Mouse (Mus musculus) forebrain, postnatal 0 days (tissue): ENCODE results near the gene Srrt. TPM values are rescaled to one million over a fixed set of nuclear protein-coding genes. Genes with fewer than 3 reads are reported as not detected.

Experiments used
- ATAC-seq: fragments of 200-750 bp; cut with Nextera tagmentation; 2 replicates; pipeline ENCODE4 v1.8.0; 2017; ENCODE audit warnings: mild to moderate bottlenecking, moderate library complexity
- DNase-seq: peaks from one replicate; pipeline ENCODE4 v3.0.0-alpha.2; 2015
- H3K27ac ChIP-seq: fragments of 300-500 bp; sonication (generic); 2 replicates; pipeline ENCODE4 v1.5.1; 2014; ENCODE audit warnings: low read depth, mild to moderate bottlenecking, antibody characterized with exemption, low read length, moderate library complexity, mixed read lengths
- H3K27me3 ChIP-seq: fragments of 300-500 bp; sonication (generic); 2 replicates; pipeline ENCODE4 v1.6.1; 2014; ENCODE audit warnings: mild to moderate bottlenecking, low read length, mixed read lengths; ENCODE audit not compliant: insufficient read depth
- H3K36me3 ChIP-seq: fragments of 300-500 bp; sonication (generic); 2 replicates; pipeline ENCODE4 v1.6.1; 2014; ENCODE audit warnings: mild to moderate bottlenecking, moderate library complexity; ENCODE audit not compliant: insufficient read depth
- H3K4me1 ChIP-seq: fragments of 300-500 bp; sonication (generic); 2 replicates; pipeline ENCODE4 v1.6.1; 2014; ENCODE audit warnings: antibody characterized with exemption; ENCODE audit not compliant: insufficient read depth
- H3K4me2 ChIP-seq: fragments of 300-500 bp; sonication (generic); 2 replicates; pipeline ENCODE4 v1.6.1; 2014; ENCODE audit warnings: low read depth, mild to moderate bottlenecking, moderate library complexity
- H3K4me3 ChIP-seq: fragments of 300-500 bp; sonication (generic); 2 replicates; pipeline ENCODE4 v1.5.1; 2014; ENCODE audit warnings: low read depth, low read length, mixed read lengths
- H3K9ac ChIP-seq: fragments of 300-500 bp; sonication (generic); 2 replicates; pipeline ENCODE4 v1.6.1; 2014; ENCODE audit warnings: mild to moderate bottlenecking
- H3K9me3 ChIP-seq: fragments of 300-500 bp; sonication (generic); 2 replicates; pipeline ENCODE4 v1.6.1; 2016; ENCODE audit warnings: low read length
- CTCF ChIP-seq: sonication (generic); IDR thresholded peaks from 2 replicates; pipeline ENCODE4 v1.5.1; 2016; ENCODE audit warnings: antibody characterized with exemption, control low read depth, low read depth
- WGBS: fragments of 180-500 bp; shearing (Covaris S2); extraction: QIAGEN DNeasy Blood & Tissue Kit; methylation state at CpG from one replicate; pipeline ENCODE4 v1.1.7; 2014; 5-methylcytosine and 5-hydroxymethylcytosine counted together
- polyA plus RNA-seq: library from polyadenylated mRNA; unstranded; fragments of >200 nt; fragmentation: Nextera tagmentation; extraction: Ambion mirVana; gene quantifications from 2 replicates; pipeline ENCODE4 v1.2.1, GENCODE M21; 2015
- total RNA-seq: library from RNA; depleted of rRNA; stranded (reverse); fragments of >200 nt; gene quantifications from 2 replicates; pipeline ENCODE4 v1.2.3, GENCODE M21; 2014

The Srrt gene
- total and polyA plus RNA-seq, 2 experiments from 2014 or later = 55.6 to 153 TPM

DNA sequence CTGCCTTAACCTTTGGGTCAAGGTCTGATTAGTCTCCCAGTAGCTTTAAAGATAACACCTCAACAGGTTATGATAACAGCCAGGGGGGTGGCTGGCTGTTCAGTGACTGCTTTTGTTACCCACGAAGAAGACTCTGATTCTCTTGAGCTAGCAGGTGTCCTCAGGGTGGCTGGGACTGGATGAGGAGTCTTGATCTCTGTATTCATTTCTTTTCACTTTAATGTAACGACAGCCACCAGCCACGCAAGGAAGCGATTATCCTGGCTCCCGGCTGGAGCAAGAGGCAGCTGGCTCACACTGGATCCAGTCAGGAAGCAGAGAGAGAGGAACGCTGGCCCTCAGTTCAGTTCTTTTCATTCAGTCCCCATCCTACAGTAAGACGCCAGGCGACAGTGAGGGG lies 29.7 kb upstream of the Srrt start:
- Histone ChIP-seq H3K4me3 (no peak overlapping the region), H3K4me2 (0 out of 2 replicates have a peak overlapping the region, but pooled peaks have one; percentile 78), H3K4me1 (0 out of 2 replicates have a peak, but pooled peaks cover 19% of the 10 kb centered on the region), H3K27ac (no peak overlapping the region), H3K9me3 (no peaks in the 10 kb centered on the region), H3K9ac (no peak overlapping the region), H3K36me3 (no peaks in the 10 kb centered on the region), H3K27me3 (no peaks in the 10 kb centered on the region)
- ATAC-seq (no peak), DNase-seq (no peak)
- no peak for TF ChIP-seq CTCF
- WGBS = 43% methylated on average over 8 of the region's 8 CpGs

DNA sequence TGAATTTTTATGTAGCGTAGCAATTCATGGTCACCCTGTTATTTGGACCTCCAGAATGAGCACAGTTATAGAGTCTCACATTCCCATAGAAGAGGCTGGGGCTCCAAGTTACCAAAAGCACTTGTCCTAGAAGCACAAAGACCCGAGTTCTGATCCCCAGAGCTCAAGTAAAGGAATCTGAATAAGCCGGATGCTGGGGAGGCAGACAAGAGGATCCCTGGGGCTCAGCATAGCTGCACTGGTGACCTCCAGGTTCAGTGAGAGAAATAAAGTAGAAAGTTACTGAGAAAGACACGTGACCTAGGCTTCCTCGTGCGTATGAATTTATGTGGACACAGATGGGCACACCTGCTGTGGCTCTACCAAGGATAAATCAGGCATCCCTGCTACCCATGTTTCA lies 27.6 kb upstream of the Srrt start:
- H3K9ac ChIP-seq = no peak overlapping the region
- no peak for DNase-seq
- H3K36me3 ChIP-seq = no peaks in the 10 kb centered on the region
- ATAC-seq = no peak
- H3K27ac ChIP-seq = no peak overlapping the region
- no peak overlapping the region for H3K4me3 ChIP-seq
- no peak for TF ChIP-seq CTCF
- no peak overlapping the region for H3K4me2 ChIP-seq
- 0 out of 2 replicates have a peak, but pooled peaks cover 17% of the 10 kb centered on the region for H3K4me1 ChIP-seq
- 73% methylated on average over 6 of the region's 6 CpGs for WGBS
- no peaks in the 10 kb centered on the region for H3K27me3 ChIP-seq
- H3K9me3 ChIP-seq = no peaks in the 10 kb centered on the region

DNA sequence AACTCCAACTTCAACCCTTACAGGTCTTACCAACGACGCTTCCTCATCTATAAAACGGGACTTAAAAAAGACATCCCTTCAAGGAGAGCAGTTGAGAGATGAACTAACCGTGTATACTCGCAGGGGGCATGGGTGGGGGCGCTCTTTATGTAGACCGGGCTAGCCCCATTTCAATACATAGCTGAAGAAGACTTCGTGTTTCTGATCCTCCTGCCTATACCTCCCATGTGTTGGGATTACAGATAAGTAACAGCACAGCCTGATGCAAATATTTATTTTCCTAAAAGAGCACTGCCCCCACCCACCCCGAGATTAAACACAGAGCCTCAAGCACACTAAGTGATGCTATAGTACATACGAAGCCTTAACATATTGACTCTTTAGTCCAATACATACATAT lies 26.8 kb upstream of the Srrt start:
- Histone ChIP-seq H3K9ac (no peak overlapping the region), H3K27ac (no peak overlapping the region), H3K4me1 (0 out of 2 replicates have a peak, but pooled peaks cover 12% of the 10 kb centered on the region), H3K4me2 (no peak overlapping the region), H3K4me3 (no peak overlapping the region), H3K36me3 (no peaks in the 10 kb centered on the region), H3K27me3 (no peaks in the 10 kb centered on the region), H3K9me3 (no peaks in the 10 kb centered on the region)
- ATAC-seq (no peak), DNase-seq (no peak)
- WGBS = 68% methylated on average over 10 of the region's 10 CpGs
- TF ChIP-seq CTCF = no peak

DNA sequence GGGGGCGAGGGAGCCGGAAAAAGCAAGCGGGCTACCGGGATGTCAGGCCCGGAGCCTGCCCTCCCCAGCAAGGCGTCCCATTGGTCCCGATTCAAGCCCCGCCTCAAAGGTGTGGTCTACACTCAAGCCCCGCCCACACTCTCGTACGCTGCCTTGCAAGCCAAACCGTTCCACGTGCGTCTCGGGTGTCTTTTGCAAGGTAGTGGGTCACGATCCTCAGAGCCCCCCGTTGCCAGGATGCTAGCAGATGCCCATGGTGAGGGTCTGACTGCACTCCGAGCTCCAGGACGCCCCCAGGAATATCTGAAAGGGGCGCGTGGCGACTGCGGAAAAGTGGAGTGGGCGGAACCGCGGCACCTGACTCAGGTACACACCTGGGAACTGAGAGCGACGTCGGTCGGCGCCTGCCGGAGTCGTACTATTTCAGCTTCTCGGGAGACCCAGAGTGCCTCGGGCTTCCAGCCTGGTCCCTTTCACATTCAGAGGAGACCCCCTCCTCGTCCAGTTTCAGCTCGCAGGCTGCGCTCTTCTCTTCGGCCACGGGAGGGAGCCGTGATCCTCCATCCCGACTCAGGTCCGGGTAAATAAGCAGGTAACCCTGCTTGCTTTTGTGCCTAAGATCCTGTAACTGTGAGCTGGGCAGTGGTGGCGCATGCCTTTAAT lies 26.2 kb upstream of the Srrt start, which contains the start of gene Slc12a9:
Slc12a9 (minus strand) TSS at position 86 of the 663 bp plus-strand sequence.
- Histone ChIP-seq H3K9ac (peak within 1 kb of the TSS; percentile 86), H3K27me3 (no peaks in the 10 kb centered on the region), H3K36me3 (no peaks in the 10 kb centered on the region), H3K4me2 (peak within 1 kb of the TSS; percentile 85), H3K4me1 (0 out of 2 replicates have a peak, but pooled peaks cover 7% of the 10 kb centered on the region), H3K9me3 (no peaks in the 10 kb centered on the region), H3K4me3 (peak within 1 kb of the TSS; percentile 71), H3K27ac (peak within 1 kb of the TSS; percentile 31)
- peak; percentile 85 for TF ChIP-seq CTCF
- ATAC-seq (peak; percentile 92), DNase-seq (peak; percentile 96)
- under 1% methylated on average over 44 of the region's 44 CpGs for WGBS

DNA sequence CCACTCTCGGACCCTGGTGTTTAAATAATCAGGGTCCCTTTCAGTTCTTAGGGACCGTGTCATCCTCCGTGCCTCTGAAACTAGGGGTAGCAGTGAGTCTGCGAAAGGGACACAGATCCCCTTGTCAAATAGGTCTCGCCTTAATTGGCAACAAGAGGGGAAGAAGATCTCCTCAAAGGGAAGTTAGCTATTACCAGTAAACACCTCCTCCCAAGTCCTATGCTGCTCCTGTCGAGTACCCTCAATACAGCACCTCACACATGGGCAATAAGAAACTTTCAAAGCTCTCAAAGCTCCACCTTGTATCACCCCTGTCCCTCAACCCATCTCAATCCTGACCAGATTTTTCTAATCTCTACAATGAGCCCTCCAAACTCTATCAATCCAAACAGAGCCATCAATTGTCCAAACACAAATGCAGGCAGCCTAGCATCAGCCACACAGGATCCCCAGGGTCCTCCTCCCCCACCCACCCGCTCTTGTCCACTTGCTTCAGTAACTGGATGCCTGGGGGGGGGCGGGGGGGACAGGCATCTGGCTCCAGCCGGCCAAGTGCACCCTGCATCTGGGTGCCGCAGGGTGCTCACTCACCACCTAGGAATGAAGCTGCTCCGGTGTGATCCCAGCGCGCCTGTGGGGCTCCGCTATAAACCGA lies 25.5 kb upstream of the Srrt start:
- H3K27ac ChIP-seq = no peak overlapping the region; the same call in 1 of the 2 replicates
- DNase-seq = peak; percentile 13

DNA sequence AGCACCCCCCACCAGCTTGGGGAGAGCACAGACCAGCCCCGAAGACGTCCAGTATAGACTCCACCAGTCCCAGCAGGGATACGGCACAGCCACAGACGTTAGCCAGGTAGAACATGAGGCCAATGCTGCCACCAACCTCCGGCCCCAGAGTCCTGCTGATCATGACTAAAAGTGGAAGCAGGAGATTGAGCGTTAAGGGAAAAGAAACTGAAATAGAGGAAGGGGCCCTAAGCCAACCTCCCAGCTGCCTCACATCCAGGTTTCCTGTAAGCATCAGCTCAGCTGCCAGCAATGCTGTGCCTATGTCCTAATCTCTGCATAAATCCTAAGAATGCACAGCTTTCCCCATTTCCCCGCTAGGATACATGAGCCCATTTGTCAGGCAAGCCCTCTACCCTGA lies 23.4 kb upstream of the Srrt start:
- TF ChIP-seq CTCF = no peak
- H3K27me3 ChIP-seq = no peaks in the 10 kb centered on the region
- 88% methylated on average over 7 of the region's 7 CpGs for WGBS
- H3K4me2 ChIP-seq = no peak overlapping the region
- no peaks in the 10 kb centered on the region for H3K9me3 ChIP-seq
- H3K9ac ChIP-seq = no peak overlapping the region
- no peak for ATAC-seq
- DNase-seq = no peak
- H3K4me3 ChIP-seq = no peak overlapping the region
- 0 out of 2 replicates have a peak, but pooled peaks cover 7% of the 10 kb centered on the region for H3K4me1 ChIP-seq
- H3K27ac ChIP-seq = no peak overlapping the region
- peaks cover 14% of the 10 kb centered on the region; the same call in 1 of the 2 replicates for H3K36me3 ChIP-seq

More for the DNA sequence above, 25.5 kb upstream of the Srrt start:
- no peak for TF ChIP-seq CTCF
- H3K9me3 ChIP-seq = no peaks in the 10 kb centered on the region
- no peaks in the 10 kb centered on the region for H3K27me3 ChIP-seq
- 0 out of 2 replicates have a peak, but pooled peaks cover 7% of the 10 kb centered on the region for H3K4me1 ChIP-seq
- peak overlapping the region; percentile 71 for H3K4me3 ChIP-seq
- peak overlapping the region; percentile 85 for H3K4me2 ChIP-seq
- ATAC-seq = peak; percentile 19
- peak overlapping the region; percentile 86 for H3K9ac ChIP-seq
- WGBS = 15% methylated on average over 15 of the region's 15 CpGs
- 0 out of 2 replicates have a peak, but pooled peaks cover 3% of the 10 kb centered on the region for H3K36me3 ChIP-seq

DNA sequence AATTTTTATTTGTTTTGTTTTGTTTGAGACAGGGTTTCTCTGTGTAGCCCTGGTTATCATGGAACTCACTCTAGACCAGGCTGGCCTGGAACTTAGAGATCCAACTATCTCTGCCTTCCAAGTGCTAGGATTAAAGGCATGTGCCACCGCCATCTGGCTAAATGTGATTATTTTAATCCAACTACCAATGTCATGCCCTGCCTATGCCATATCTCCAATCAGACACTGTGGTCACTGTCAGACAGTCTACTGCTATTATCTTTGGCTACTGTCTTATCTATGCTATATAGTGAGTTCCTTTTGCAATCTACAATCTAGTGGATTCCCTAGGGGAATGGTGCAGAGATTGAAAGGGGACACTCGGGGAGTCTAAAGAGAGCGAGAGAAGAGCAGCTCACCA lies 13.5 kb upstream of the Srrt start:
- TF ChIP-seq CTCF = no peak
- no peak overlapping the region for H3K27ac ChIP-seq
- H3K36me3 ChIP-seq = peaks cover 51% of the 10 kb centered on the region
- no peak overlapping the region for H3K4me3 ChIP-seq
- no peak for DNase-seq
- H3K9ac ChIP-seq = no peak overlapping the region
- no peaks in the 10 kb centered on the region for H3K27me3 ChIP-seq
- no peak overlapping the region for H3K4me2 ChIP-seq
- H3K9me3 ChIP-seq = no peaks in the 10 kb centered on the region
- WGBS = 98% methylated on average over 3 of the region's 3 CpGs
- ATAC-seq = no peak
- no peaks in the 10 kb centered on the region for H3K4me1 ChIP-seq
